Mouse (Mus musculus) left cerebral cortex, adult 2 months (tissue): ENCODE measurements around the gene Mamdc2. TPM values are rescaled to one million over a fixed set of nuclear protein-coding genes. Genes with fewer than 3 reads are reported as not detected.

ENCODE experiments used
- DNase-seq, 2 experiments: peaks; one replicate each; pipeline ENCODE4 v3.0.0; 2021 to 2022; ENCODE audit warnings: low spot score in 2 of 2, mixed read lengths in 1 of 2; ENCODE audit errors: extremely low spot score in 1 of 2
- H3K27ac ChIP-seq: fragments of 200-600 bp; 2 replicates; pipeline ENCODE4 v1.8.1; 2022
- H3K4me3 ChIP-seq: fragments of 200-600 bp; 2 replicates; pipeline ENCODE4 v1.8.1; 2022
- CTCF ChIP-seq: fragments of 200-600 bp; IDR thresholded peaks from 2 replicates; pipeline ENCODE4 v1.8.1; 2022; ENCODE audit warnings: antibody characterized with exemption, mild to moderate bottlenecking, moderate library complexity
- intact Hi-C: fragments of 180-260 bp; cut with DNase I; formaldehyde crosslinking; loops from one replicate; pipeline ENCODE4 v1.15.1; 2025
- total RNA-seq, 2 experiments: library from RNA; stranded (reverse); gene quantifications; 2 replicates each; pipeline ENCODE4 v1.2.3; 2021

The Mamdc2 gene
- total RNA-seq, 2 experiments from 2014 or later = 1.2 to 1.4 TPM

- no peak for DNase-seq
- intact Hi-C loops = no loop called here
- no peak for TF ChIP-seq CTCF
Observed at GRCm38 (mm10) chr19:23349930-23350329, 98.3 kb downstream of the Mamdc2 start.

DNA sequence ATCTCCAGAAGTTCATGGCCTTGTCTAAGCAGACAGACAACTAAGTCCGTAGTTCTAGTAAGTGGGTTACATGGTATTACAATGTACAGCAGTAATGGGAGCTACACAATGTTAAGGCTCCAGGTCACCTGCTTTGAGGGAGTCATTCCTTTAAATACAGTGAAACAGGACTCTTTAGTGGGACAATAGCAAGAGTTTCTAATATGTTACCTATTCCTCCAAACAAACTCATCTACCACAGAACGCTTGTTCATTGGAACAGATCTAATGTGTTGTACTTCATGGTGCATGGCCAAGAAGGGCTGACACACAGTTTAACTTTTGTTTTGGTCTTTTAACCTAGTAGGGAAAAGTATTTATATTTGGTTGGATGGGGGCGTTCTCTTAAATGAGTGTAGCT is 105.5 kb downstream of the Mamdc2 start:
- DNase-seq = no peak
- intact Hi-C loops = no loop called here
- Histone ChIP-seq H3K4me3 (no peak overlapping the region), H3K27ac (no peak overlapping the region)
- TF ChIP-seq CTCF = no peak

More at GRCm38 (mm10) chr19:23349930-23350329, 98.3 kb downstream of the Mamdc2 start:
- H3K4me3 ChIP-seq = no peak overlapping the region
- no peak overlapping the region for H3K27ac ChIP-seq

- intact Hi-C loops = no loop called here
- no peak for DNase-seq
- TF ChIP-seq CTCF = no peak
- H3K27ac ChIP-seq = no peak overlapping the region
- H3K4me3 ChIP-seq = no peak overlapping the region
Observed at GRCm38 (mm10) chr19:23332883-23333282, 115.4 kb downstream of the Mamdc2 start.

DNA sequence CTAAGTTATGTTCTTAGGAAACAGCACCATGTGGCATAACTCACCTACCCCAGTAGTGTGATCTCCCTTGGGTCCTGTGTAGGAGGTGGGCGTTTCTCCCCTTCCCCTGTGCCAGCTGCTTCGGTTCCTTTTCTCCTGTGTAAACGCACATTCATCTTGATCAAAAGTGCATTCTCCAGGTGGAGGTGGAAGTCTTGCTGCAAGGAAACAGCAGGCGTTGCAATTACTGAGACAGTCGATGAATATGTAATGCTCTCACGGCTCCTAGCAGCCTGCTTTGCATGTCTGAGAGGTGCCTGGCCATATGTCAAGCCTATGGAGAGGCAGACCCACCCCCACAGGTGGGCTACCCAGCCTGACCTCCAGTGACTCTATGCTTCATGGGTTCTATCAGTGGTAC is 117.4 kb downstream of the Mamdc2 start:
- intact Hi-C loops = no loop called here
- no peak overlapping the region; the same call in 1 of the 2 replicates for H3K27ac ChIP-seq
- TF ChIP-seq CTCF = no peak
- DNase-seq = peak in 1 of 2 experiments; percentile 21
- no peak overlapping the region for H3K4me3 ChIP-seq

DNA sequence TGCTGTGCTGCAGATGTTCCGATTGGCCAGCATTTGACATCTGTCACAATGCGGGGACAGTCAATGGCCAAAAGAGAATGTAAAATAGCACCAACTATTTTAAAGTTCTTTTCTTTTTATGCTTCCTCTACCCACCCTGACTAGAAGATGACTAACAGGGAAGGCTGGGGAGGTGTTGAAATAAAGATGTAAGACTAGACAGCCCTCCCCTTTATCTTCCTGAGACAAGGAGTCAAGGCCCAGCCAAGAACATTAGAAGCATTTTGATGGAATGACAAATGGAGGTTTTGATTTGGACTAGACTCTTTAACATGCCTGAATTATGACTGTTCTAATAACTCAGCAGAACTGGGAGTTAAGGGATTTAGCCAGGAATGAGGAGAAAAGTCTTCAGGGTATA is 118.9 kb downstream of the Mamdc2 start:
- no peak for DNase-seq
- Histone ChIP-seq H3K27ac (peak overlapping the region; percentile 40; the same call in 1 of the 2 replicates), H3K4me3 (no peak overlapping the region)
- TF ChIP-seq CTCF = no peak
- intact Hi-C loops = no loop called here

- Histone ChIP-seq H3K4me3 (no peak overlapping the region), H3K27ac (no peak overlapping the region; the same call in 1 of the 2 replicates)
- DNase-seq = no peak
- TF ChIP-seq CTCF = no peak
- intact Hi-C loops = no loop called here
Observed at GRCm38 (mm10) chr19:23327056-23327640, 121.1 kb downstream of the Mamdc2 start.

DNA sequence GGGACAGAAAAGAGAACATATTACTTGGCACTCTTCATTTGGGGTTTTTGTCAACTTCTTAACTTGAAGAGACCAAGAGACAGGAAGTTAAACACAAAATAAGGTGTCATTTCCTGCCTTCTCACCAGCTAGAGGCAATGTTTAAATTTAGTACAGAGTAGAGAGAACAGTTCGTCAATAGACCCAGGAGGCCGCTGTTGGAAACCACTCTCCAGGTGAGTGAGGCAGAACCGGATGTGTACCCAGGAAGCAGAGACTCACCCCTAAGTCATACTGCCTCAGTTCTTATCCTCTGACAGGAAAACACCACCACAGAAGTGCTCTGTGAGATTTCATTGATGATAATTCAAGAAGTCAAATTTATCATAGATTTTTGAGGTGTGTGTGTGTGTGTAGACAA is 125.1 kb downstream of the Mamdc2 start:
- Histone ChIP-seq H3K4me3 (no peak overlapping the region), H3K27ac (no peak overlapping the region)
- no peak for DNase-seq
- intact Hi-C loops = no loop called here
- TF ChIP-seq CTCF = no peak

DNA sequence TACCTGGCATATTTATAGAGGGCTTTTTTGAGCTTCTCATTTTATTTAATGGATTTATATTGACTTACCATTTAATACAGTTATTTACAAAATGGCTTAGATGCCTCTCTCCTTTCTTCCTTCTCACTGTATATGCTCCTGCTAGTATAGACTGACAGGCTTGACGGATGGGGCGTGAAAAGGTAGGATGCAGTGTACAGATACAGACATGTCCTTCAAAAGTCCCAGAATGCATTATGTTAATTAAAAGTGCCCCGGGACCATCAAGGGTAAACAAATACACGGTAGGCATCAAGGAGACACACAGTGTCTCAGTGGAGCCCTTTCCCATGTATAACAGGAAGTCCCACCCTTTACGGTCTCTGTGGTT is 130.3 kb downstream of the Mamdc2 start:
- DNase-seq = no peak
- no peak overlapping the region for H3K27ac ChIP-seq
- intact Hi-C loops = no loop called here
- TF ChIP-seq CTCF = no peak
- no peak overlapping the region for H3K4me3 ChIP-seq

DNA sequence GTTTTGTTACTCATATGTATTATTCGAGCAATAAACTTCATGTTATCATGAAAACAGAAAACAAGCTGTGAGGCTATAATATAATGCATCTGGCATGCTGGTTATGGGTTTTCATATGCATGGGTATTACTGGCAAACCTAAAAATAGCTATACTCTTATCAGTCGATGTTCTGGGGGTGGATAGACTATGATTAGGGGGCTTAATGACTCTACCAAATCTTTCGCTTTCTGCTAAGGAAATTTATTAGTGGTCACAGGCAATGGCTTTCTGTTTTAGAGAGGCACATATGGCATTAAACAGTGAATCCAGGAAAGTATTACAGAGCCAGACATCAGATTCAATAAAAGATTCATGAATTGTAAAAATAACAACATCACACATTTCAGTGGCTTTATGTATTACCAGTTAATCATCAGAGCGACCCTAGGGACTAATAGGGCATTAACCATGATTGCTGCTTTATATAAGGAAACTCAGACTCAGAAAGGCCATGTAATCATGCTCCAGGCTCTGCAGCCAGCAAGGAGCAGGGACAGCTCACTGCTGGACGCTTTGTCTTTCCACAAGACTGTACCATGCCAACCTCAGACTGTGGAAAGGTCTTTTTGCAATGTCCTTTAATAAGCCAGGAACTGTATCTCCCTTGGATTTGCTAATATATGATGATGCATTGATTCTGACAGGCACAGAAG is 130.8 kb downstream of the Mamdc2 start:
- TF ChIP-seq CTCF = no peak
- no peak overlapping the region for H3K27ac ChIP-seq
- DNase-seq = no peak
- intact Hi-C loops = no loop called here
- H3K4me3 ChIP-seq = no peak overlapping the region

DNA sequence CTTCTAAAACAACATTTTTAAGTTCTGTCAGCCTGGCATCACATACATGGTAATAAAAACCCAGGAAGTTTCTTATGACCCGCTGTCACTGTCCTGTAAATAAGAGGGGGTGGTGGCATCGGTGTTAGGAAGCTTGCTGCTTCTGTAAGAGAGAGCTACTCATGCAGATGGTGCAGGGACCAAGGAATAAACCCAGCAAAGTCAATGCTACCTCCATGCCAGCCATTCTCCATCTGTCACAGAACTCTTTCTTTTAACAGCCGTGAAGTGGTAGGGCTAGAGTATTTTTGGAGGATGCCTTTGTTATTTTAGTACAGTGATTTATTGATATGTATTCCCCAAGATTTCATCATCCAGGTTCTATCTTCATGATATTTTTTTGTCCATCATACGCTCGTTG is 131.4 kb downstream of the Mamdc2 start:
- Histone ChIP-seq H3K27ac (no peak overlapping the region), H3K4me3 (no peak overlapping the region)
- intact Hi-C loops = no loop called here

DNA sequence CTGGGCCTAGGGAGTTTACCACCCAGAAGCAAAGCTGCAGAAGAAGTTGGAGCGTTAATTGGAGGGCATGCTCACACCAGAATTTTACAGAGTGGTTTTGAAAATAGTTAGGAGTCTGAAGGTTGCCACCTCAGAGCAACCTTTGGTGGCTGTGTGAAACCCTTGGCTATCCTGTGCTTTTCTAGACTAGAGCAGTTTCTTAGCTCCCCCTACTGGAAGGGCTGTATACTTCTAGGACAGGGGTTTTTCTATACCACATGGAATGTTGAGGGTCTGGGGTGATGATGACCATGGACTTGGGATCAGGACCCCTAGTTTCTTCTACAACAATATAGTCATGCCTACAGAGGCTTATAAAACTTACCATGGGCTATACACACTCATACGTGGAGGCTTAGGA is 138.3 kb downstream of the Mamdc2 start:
- peak; percentile 36 for TF ChIP-seq CTCF
- DNase-seq = no peak
- intact Hi-C loops = no loop called here

More for the DNA sequence above, 131.4 kb downstream of the Mamdc2 start:
- DNase-seq = no peak
- TF ChIP-seq CTCF = no peak

DNA sequence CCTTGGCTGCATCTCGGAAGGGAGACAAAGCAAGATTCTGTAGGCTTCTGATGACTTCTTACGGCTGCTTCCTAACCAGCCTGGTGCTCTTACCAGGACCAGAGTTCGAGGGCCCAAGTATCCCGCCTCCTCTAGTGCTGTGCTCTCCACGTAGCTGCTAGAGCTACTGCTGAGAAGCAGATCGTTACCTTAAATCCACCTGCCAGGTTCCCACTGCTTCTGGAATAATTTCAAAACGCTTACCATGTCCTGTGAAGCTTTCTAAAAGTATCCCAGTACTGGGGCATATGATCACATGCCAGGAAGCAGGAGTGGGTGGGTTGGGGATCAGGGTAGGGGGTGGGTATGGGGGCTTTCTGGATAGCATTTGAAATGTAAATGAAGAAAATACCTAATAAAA is 141.6 kb downstream of the Mamdc2 start:
- Histone ChIP-seq H3K4me3 (no peak overlapping the region), H3K27ac (no peak overlapping the region)
- TF ChIP-seq CTCF = no peak
- DNase-seq = no peak
- intact Hi-C loops = no loop called here

More for the DNA sequence above, 138.3 kb downstream of the Mamdc2 start:
- Histone ChIP-seq H3K4me3 (no peak overlapping the region), H3K27ac (no peak overlapping the region)

- DNase-seq = peak in 1 of 2 experiments; percentile 27
- peak overlapping the region; percentile 75 for H3K27ac ChIP-seq
- no peak overlapping the region for H3K4me3 ChIP-seq
- intact Hi-C loops = loop anchor here (1.0 to 10.0 kb wide), 5 partner anchors 72 to 662 kb away; partner anchors contain the start of gene Apba1
- no peak for TF ChIP-seq CTCF
Observed at GRCm38 (mm10) chr19:23299987-23300386, 148.3 kb downstream of the Mamdc2 start.
